Mouse (Mus musculus) spleen, adult 2 months (tissue): ENCODE results near the gene Ipo4.

Experiments used
- CTCF ChIP-seq: fragments of 200-500 bp; IDR thresholded peaks from 2 replicates; pipeline ENCODE4 v1.5.1; 2011; ENCODE audit warnings: mild to moderate bottlenecking, inconsistent platforms; ENCODE audit not compliant: insufficient read depth, insufficient read length, insufficient replicate concordance; ENCODE audit errors: extremely low read depth
- POLR2A ChIP-seq: fragments of 200-500 bp; IDR thresholded peaks from 2 replicates; pipeline ENCODE4 v1.6.1; 2011; ENCODE audit warnings: low read depth, low read length, inconsistent platforms

DNA sequence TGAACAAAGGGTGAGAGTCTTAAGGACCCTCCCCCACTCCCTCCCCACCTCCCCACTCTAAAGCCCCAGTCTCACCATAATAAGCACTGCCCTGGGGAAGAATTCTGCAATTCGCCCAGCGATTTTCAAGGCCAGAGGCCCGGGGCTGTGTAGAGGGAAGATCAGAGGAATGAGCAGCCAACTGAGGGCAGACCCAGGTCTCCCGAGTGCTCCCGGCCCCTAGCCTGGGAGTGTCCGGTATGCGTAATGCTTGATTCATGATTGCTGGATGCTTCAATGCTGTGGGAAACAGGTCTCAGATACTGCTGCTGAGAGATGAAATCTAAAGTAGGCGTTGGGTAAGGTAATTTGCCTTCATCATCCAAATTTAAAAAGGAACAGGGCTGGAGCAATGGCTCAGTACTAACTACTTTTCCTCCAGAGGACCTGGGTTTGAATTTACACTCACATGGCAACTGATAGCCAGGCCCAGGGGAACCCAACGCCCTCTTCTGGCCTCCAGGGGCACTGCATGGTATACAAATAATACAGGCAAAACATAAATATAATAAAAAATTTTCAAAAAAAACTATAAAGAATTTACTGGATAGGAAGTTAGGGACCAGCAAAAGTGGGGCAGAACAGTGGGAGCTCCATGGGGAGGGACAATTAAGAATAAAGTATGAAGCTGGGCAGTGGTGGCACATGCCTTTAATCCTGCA is 53.6 kb downstream of the Ipo4 start:
- TF ChIP-seq CTCF (peak; percentile 28; the same call in 1 of the 2 replicates), POLR2A (no peak)
